Mouse (Mus musculus) WW6 (cell line): Measurements from ENCODE around the gene Lmo7.

Experiments
- DNase-seq: peaks from one replicate; pipeline ENCODE4 v3.0.0-alpha.2; 2013; ENCODE audit warnings: low read depth, low spot score

Gene Lmo7

DNA sequence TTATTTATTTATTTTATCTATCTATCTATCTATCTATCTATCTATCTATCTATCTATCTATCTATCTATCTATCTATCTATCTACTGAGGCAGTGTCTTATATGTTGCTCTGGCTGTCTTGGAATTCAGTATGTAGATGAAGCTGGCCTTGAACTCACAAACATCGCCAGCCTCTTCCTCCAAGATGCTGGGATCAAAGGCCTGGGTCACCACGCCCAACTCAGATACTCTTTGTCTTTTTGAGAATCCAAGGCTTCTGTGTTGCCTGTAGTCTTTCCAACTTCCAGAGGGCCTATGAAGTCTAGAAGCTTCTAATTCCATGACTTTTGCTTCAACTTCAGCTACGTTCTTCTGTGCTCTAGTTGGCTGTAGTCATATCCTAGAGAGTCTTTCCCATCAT, 48.7 kb downstream of the Lmo7 start:
- no peak for DNase-seq

DNA sequence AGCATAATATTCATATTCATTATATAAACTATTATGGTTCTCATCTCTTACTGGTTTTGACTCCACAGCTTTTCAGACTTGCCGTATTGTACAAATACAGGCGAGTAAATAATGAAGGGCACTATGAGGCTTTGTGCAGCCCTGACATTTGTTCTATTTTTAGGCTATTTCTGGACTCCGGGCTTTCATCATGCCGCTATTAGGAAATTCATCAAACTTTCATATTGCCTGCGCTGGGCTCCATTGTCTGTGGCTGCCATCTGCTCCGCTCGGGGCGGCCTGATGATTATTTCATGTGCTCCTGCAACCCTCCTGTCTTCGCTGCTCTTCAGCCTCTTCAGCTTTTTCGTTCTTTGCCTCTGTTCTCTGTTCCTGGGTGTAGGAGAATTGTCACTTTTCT, 50.3 kb downstream of the Lmo7 start:
- DNase-seq, result no peak

DNA sequence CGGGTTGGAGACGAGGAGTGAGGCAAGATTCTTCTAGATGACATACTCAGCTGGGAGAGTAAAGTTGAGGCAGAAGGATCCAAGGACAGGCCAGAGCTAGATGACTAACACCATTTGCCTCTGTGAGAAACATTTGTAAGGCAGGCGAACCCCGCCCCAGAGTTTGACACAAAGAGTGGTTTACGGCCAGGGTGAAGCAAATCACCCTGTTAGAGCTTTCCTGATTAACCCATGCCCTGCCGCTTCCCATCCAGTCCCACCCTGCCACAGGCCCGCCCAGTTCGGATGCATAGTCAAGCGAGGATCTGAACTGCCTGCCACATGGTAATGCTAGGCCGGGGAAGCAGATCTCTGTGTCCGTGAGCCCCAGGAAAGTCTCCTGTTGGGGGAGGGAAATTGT, 51.5 kb downstream of the Lmo7 start:
- DNase-seq, result no peak

DNA sequence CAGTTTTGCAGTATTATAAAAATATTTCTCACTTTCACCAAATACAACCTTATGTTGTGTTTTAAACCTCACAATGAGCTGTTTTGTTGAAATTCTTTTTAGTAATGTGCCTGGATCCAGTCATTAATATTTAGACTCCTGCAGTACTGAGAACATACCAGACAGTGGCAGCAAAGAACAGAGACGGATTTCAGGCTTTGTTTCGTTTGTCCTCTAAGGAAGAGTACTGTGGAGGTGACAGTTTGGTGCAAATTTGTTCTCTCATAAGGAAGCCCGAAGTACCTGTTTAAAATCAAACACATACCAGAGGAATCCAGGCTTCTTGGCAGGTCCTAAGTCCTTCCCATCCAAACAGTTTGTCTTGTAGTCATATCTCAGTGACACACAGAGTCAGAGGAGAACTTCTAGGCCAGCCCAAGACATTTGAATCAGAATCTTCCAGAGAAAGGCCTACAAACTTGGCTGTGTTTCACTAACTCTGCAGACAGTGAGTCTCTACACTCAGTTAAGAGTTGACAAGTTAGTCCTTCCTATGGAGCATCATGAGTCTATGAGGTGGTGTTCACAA, 52.3 kb downstream of the Lmo7 start:
- DNase-seq, result no peak

DNA sequence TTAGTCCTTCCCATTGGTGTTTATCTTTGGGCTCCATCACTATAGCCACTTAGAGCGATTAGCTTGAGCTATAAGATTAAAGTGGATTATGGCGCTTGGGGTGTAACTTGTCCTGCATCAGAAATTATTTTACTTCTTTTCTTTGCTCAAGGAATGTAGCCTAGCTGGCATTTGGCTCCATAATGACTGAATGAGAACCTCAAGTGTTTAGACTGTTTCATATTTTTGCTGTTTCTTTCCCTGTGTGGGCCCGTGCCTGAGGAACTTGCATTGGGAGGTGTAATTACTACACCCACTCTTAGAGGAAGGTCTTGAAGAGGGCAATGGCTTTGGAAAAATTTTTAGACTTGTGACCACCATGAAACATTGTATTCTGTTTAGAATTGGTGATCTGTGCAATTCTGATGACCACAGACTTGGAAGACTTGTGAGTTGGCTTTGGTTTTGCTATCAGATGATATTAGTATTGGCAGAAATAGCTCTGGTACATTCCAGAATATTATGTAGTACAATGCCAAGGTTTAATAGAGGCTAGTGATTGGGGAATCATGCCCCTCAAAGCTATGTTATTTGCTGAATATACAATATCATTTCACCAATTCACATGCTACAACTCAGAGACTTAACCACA, 54.7 kb downstream of the Lmo7 start:
- no peak for DNase-seq

DNA sequence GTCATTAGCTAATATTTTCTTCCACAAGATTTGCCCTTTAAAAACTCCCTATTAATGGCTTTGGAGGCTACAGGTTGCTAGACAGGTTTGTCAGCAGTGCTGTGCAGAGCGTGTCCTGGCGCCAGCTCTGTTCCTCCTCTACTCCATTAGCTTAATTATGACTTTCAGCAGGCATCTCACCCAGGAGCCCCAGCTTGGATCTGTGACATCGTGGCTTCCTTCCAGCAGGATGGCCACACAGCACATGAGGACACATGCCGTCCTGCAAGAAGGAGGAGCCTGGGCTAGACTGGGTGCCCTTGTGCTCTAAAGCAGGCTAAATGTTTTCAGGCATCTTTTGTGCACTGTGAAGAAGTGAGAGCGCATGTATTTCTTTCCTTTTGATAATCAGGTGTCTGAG, 58.1 kb downstream of the Lmo7 start:
- DNase-seq, result no peak

DNA sequence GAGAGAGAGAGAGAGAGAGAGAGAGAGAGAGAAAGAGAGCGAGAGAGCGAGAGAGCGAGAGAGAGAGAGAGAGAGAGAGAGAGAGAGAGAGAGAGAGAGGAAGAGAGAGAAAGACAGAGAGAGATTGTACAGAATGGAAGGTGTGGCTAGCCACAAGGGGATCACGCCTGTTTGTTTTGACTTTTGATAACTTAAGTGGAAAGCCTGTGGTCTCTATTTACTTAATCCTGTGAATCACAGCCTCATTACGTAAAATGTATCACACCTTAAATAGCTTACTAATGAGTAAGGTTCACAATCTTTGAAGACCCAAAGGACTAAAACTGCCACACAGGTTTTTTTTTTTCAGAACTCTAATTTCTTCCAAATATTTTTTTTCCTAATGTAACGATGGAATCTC, 58.7 kb downstream of the Lmo7 start:
- DNase-seq, result no peak

DNA sequence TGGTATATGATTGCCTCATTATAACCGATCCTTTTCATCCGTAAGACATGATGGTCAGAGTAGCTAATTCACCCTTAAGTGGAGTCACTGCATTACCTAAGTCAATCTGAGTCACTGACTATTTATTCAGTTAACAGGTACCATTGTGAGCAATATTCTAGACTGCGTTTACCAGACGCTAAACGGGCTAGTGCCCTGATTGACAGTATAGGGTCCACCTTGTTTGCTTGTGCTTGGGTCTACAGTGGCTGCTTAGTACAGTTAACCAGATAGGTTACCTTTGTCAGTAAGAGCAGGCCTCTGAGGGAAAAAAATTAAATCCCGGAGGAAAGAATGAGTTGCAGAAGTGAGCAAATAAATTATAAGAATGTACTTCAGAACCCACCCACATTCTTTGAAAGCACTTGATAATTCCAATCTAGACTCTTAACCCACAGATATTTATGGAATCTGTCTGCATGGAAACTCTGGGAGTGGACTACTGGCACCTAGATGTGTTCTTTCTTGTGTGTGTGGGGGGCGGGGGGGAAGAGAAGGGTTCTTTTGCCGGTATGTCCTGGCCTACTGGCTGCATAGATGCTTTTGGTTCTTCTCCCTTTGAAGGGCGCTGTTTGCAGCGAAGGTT, 64.9 kb downstream of the Lmo7 start:
- DNase-seq, result no peak

DNA sequence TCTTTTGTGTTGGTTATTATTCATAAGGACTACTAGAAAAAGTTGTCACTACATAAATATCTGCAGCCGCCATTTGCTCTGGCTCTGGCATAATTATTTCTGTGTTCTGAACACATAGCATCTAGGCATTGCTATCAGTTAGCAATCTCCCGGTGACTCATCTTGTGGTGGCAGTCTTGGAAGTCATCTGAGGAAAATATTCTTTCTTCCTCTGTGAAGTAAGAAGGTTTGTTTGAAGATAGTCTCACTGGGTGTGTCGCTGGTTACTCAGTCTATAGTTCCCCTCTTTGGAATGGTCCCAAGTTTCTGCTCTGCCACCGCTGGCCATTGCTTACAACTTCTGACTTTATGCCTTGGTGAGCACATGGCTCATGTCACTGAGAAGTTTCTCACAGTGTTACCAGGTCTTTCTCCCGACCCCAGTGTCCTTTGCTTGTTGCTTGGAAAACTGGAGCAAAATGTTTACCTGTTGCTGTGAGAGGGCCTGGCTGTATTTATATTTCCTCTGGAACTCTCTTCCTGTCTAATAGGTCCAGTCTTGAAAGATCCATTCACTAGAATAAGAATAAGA, 68.3 kb downstream of the Lmo7 start:
- DNase-seq, result no peak

DNA sequence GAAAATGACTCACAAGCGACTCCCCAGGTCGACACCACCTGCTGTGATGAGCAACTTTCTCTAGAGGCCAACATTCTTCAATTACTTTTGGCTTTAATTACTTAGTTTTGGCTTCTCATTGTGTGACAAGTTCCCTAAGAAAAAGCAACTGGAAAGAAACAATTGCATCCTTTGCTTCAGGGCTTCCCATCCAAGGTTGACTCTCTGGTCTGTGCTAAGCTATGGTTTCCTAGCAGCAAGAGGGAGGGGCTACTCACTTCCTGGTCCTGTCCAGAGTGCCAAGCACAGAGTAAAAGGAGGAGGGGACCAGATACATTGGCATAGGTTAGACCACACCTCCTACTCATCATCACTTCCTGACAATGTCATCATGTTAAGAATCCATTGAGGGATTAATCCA, 69.0 kb downstream of the Lmo7 start:
- DNase-seq, result no peak

DNA sequence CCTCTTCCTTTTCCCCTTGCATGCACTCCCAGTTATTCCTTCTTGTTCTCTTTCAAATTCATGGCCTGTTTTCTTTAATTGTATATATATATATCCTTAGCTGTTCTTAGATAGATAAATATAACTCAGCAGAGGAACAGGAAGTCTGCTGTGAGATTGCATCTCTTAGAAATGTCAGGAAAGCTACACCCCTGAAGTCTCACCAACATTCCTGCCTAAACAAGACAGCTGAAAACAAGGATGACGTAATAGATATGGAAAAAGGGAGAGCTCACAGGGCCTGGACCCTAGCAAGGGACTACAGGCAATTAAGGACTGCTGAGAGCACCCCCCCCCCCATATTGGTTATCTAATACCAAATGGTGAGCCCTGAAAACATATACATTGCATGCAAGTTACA, 71.9 kb downstream of the Lmo7 start:
- no peak for DNase-seq

DNA sequence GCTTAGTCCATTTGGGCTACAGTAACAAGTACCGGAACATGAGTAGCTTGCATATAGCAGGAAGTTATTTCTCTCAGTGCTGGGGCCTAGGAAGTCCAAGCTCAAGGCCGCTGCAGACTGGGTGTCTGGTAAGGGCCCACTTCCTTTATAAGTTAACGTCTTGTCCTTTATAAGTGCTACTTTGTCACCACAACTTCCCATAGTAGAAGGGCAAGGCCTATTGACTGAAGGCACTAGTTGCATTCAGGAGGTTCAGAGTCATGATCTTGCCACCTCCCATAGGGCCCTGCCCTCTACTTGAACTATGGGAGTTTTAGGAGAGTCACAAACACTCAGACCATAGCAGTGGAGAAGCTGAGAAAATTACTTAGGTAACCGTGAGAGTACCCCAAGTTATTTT, 74.4 kb downstream of the Lmo7 start:
- DNase-seq, result no peak

DNA sequence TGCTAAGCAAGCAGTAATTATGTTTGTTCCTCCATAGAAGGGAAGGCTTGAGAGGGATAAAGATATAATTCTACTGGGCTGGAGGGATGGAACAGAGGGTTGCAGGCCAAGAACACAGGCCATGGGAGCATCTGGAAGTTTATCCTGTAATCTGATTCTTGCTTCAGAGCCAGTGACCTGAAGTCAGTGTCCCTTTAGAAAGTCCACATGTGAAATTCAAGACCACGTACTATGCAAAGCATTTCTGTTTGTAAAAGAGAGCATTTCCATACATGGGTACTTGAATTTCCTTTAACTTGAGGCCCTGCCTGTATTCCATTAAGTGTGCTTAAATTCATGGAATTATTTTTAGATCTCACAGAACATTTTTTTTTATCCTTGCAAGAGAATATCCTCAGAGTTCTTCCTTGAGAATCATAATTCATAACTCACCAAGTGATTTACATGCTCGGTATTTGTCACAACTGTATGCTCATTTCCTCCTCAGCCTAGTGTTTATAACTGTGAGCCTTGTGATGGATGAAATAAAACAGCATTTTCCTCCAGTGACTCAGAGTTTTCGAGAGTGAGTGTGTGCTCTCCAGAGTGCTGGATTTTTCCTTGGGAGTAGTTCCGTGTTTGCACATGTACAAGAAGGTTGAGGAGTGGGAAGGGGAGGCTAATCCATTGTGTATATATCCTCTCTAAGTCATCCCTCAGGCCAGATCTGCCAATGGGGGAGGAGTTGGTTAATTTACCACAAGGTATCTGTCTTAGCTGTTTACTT, 75.0 kb downstream of the Lmo7 start:
- DNase-seq, result no peak

DNA sequence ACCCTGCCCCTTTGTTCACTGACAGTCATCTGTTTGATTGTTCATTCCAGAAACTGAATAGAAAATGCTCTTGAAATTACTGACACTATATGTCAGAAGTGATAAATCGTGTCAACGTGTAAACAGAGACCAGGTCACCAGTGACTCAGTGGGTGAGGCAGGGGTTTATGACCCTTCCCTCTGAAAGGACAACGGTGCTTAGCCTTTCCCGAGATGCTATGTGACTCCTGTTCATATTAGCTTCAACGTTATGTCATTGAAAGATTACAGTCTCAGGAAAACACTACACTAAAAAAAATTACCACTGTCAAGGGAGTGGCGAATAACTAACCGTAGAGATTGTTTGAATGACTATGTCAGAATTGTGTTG, 75.6 kb downstream of the Lmo7 start:
- DNase-seq, result no peak

DNA sequence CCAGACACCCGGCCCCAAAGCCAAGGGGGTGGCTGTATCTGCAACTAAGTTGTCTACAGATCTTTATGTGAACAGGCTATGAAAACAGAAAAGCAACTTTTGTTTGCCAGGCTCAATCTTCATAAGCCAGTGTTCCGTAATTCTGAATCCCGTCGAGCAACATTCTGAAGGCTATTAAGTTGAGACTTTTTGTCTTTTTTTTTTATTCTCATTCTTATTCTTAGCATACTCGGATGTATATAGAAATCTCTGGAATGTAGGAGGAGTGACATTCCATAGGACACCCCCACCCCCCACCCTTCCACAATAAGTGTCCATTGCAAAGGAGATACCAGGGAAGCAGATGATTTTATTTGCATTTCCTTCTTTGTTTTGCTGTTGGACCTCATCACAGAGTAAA, 76.3 kb downstream of the Lmo7 start:
- DNase-seq, result no peak

DNA sequence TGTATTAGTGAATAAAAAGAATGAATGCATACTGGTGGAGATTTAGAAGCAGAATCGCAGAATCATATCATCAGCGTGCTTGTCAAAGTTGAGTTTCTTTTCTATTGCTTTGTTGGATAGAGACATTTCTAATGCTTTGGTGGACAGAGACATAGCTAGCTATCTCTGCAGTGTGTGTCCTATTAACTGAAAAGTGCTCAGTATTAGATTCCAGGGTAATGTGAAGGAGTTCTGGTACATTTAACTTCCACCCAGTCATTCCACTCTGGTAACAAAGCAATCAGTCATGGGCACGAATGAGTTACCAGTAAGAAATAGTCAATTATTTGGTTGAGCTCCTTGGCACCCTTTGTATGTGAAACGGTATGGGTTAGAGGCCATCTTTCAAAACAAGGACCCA, 76.8 kb downstream of the Lmo7 start:
- no peak for DNase-seq

DNA sequence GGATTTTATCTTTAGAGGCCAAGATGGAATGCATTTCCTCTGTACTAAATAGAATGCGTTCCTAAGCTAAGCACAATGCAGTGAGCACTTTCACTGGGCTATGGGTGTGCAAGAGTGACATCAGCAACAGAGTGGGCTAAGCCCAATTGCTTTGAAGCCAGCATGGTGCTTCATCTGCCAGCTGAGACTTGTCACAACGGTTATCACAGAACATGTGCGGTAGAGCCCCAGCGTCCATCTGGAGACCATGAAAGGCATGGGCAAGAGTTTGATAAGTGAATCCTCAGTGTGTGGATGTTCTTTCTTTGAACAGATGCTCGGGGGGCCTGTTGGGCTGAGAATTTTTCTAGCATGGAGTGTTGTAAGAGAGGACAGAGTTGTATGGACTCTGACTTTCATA, 86.7 kb downstream of the Lmo7 start:
- no peak for DNase-seq

DNA sequence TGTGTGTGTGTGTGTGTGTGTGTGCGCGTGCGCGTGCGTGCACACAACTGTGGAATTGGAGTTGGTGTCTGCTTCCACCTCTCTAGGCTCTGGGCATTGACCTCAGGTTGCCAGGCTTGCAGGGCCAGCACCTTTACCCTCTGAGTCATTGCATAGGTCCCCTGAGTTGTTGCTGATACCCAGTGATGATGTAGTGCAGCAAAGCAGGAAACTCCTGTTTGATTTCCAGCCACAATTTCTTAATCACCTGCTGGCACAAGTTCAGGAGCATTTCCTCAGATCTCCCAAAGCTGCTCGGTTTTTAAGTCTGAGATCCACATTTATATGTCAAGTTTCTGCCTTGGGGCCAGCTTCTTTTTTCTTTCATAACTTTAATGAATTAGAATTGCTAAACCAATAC, 92.6 kb downstream of the Lmo7 start:
- DNase-seq, result no peak

DNA sequence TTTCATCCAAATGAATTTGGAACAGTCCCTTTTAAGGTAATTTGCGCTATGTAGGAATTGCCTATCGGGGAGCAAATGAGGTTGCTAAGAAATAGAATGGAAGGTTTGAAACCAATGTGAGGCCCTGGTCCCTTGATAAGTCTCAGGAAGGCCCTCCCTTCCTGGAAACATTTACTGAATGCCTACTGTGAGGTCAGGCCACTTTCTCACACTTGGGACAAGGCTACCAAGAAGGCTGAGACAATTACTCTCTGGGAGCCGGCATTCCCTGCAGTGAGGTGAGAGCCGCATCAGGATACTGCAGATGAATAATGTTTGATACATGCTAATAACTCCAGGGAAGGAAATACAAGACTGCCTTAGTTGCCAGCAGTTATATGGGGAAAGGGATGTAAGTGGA, 93.1 kb downstream of the Lmo7 start:
- DNase-seq, result no peak

DNA sequence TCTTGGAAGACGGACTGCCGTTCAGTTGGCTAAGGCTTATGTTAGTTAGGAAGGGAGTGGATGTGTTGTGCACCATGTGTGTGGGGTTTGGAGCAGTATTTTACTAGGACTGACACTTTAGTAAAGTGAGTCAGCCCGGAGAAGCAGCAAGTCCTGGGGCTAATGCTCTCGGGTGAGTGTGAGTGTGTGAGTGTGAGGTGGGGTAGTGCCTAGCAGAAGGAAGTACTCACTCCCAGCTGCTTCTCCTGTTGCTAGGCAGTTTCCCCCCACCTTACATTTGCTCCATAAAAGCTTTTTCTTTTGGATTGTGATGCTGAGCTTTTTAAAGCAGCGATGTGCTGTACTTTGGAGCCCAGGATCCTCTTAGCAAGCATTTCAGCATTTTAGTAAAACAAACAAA, 99.9 kb downstream of the Lmo7 start:
- no peak for DNase-seq

DNA sequence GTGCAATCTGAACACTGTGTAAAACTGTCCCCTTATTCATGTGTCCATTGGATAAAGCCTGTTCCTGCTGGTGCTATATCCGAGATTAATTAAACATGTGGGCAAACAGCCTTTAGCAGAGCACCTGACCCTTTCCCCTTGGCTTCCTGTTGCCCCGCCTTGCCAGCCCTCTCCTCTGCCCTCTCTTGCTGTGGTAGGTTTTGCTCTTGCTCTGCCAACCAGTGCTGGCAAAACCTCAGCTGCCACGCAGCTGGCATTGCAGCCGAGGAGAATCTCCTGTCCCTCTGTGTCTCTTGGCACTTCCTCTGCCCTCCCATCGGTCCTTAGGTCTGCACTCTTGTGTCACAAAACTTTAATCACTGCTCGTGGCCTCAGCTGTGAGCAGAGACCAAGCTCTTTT, 100.4 kb downstream of the Lmo7 start:
- no peak for DNase-seq

DNA sequence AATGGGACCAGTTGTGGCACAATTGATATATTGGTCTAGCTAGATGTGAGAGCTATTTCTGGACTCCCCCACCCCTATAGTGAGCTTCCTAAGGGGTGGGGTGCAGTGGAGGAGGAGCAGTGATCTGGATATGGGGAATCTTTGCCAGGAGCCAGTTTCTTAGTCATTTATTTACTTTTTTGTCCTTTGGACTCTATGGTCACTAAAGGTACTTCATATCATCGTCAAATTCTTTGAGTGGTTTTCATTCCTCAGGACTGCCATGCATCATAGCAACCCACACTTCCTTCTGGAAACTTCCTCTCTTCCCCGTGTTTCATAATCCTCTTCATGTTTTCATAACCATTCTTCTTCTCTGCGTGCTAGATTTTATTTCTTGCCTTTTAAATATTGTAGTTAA, 104.4 kb downstream of the Lmo7 start:
- DNase-seq, result no peak

DNA sequence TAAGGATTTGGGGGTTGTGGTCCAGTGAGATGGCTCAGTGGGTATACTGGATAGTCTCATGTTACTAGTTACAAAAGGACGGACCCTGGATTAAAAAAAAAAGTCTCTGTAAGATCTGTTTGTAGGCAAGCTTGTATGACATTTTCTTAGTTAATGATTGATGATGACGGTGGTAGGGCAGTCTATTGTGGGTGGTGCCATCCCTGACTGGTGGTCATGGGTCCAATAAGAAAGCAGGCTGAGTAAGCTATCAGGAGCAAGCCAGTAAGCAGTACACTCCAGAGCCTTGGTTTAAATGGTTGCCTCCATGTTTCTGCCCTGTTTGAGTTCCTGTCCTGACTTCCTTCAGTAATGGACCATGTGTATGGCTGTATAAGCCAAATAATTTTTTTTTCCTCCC, 106.6 kb downstream of the Lmo7 start:
- no peak for DNase-seq
